Mouse (Mus musculus): Measurements from ENCODE around the gene Sh3pxd2b. TPM values are rescaled to one million over a fixed set of nuclear protein-coding genes. Genes with fewer than 3 reads are reported as not detected.

Gene Sh3pxd2b
- total RNA-seq, 2 experiments from 2014 or later, result 10.8 to 13.3 TPM

DNA sequence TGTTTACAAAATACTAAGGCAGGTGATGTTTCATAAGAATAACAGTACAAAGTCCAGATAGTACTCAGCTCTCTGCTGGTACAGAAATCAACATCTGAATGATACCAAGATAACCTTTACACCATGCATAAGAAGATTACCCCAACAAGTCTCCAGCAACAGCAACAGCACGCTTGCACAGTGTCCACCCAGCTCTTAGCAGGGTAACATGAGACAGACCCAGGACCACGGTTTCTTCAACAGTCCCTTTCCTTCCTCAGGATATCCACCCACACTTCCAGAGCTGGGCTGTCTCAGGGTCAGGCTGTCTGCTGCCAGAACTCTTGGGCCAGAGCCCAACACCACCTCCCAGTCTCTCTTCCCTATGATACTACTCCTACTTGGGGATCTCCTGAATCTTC is 8.5 kb upstream of the Sh3pxd2b start:
- intact Hi-C loops (cut with DNase I), result no loop called here
- no peak for DNase-seq (ENCODE audit: low spot score in 2 of 2)

DNA sequence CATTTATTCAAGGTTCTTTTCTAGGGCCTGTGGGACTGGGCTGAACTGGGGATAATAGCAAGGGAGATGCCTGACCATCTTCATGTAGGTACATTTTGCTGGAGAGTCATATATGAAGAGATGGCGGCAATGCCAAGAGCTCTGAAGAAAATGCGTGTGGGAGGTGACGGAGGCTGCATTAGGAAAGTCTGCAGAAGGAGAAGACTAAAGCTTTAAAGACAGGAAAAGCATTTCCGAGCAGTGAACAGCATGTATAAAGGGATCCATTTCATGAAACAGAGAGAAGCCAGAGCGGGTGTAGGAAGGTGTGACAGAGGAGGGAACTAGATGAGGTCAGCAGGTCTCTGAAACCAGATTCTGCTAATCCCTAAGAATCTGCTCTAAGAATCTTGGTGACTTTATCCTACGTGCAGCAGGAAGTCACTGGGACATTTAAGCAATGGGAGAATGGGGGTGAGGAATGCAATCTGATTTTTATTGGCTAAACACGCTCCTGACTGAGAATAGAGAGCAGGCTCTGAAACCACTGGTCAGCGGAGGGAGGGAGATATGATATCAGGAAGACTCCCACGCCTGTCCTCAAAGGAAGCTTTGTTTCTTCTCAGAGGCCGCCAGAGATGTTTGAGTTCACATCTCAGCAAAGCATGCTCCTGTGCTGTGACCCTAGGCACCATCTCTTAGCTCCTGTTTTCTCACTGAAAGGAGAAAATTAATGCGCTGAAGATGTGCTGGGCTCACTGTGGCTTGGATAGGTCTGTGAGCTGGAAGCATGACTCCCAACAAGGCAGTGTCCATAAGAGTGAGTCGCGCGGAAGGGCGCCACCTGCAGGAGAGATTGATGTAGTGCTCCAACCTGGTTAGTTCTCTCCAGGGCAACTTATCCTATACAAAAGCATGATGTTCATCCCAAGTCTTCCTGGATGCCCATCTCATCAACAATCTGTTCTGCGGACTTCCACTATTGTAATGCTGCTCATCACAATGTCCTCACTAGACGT is 6.8 kb upstream of the Sh3pxd2b start:
- no peak for DNase-seq (ENCODE audit: low spot score in 2 of 2)
- intact Hi-C loops (cut with DNase I), result loop anchor here (5.0 to 10.0 kb wide), 2 partner anchors 67 to 244 kb away; no protein-coding TSS in a partner anchor

DNA sequence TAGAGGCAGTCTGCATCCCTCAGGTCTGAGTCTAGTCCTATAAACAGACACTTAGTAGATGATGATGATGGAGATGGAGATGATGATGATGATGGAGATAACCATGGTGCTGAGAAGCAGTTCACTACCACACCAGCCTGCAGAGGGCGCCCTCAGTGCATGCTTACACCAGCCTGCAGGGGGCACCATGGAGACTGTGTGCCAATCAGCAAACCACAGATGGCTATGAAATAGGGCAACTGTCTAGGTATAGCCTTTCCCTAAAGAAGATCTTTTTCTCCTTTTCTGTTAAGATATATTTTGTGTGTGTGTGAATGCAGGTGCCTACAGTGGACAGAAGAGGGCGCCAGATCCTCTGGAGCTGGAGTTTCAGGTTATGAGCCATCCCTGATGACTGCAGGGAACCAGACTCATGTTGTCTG is 4.8 kb upstream of the Sh3pxd2b start:
- intact Hi-C loops (cut with DNase I), result loop anchor here (5.0 to 10.0 kb wide), 2 partner anchors 65 to 242 kb away; no protein-coding TSS in a partner anchor
- no peak for DNase-seq (ENCODE audit: low spot score in 2 of 2)

DNA sequence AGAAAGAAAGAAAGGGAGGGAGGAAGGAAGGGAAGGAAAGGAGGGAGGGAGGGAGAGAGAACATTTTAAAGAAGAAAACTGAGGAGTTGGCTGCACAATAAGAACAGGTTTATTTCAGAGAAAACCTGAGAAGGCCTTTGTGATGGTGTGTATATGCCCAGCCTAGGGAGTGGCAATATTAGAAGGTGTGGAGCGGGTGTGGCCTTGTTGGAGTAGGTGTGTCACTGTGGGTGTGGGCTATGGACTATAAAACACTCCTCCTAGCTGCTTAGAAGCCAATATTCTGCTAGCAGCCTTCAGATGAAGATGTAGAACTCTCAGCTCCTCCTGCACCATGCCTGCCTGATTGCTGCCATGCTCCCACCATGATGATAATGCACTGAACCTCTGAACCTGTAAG is 4.3 kb upstream of the Sh3pxd2b start:
- intact Hi-C loops (cut with DNase I), result loop anchor here (5.0 to 10.0 kb wide), 2 partner anchors 64 to 241 kb away; no protein-coding TSS in a partner anchor
- DNase-seq (ENCODE audit: low spot score in 2 of 2), result no peak

DNA sequence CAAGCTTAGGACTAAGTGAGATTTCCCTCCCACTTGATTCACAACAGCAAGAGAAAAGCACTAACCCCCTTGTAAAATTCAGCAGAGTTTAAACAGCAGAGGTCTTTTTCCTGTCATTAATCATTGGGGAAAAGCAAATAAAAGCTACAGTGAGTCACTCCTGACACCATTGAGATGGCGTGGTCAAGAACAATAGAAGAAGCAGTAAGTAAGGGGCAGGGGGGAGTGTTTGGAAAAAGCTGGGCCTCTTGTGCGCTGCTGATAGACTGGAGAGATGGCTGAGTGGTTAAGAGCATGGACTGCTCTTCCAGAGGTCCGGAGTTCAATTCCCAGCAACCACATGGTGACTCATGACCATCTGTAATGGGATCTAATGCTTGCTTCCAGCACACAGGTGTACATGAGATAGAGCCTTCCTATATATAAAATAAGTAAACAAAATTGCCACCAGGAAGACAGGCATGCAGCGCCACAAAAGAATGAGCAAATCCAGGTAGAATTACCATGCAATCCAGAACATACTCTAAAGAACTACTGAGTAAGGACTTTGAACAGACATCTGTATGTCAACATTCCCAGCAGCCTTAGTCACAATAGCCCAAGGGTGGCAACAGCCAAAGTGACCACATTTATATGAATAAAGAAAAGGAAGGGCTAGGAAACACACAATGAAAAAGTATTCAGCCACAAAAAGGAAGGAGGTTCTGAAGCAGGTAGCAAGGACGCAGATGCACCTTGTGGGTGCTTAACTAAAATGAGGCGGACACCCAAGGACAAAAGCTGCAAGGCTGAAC is 1.9 kb upstream of the Sh3pxd2b start:
- intact Hi-C loops (cut with DNase I), result loop anchor here (5.0 to 10.0 kb wide), 2 partner anchors 107 to 239 kb away; no protein-coding TSS in a partner anchor
- no peak for DNase-seq (ENCODE audit: low spot score in 2 of 2)

DNA sequence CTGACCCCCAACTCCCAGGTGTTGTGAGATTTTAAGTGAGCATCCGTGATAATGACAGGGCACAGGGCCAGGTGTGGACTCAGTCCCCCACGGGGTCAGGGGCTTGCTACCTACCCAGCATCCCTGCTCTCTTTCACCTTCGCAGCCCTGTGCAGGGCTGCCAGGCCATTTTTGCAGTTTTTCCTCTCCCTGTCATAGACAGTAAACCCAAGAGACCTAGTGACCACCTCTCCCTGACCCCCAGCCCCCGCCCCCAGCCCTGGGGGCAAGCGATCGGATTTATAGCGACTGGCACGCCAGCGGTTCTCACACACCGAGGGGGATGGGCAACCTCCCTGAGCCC is 385 bp upstream of the Sh3pxd2b start:
- intact Hi-C loops (cut with DNase I), result loop anchor here (5.0 to 10.0 kb wide), 2 partner anchors 105 to 238 kb away; no protein-coding TSS in a partner anchor

DNA sequence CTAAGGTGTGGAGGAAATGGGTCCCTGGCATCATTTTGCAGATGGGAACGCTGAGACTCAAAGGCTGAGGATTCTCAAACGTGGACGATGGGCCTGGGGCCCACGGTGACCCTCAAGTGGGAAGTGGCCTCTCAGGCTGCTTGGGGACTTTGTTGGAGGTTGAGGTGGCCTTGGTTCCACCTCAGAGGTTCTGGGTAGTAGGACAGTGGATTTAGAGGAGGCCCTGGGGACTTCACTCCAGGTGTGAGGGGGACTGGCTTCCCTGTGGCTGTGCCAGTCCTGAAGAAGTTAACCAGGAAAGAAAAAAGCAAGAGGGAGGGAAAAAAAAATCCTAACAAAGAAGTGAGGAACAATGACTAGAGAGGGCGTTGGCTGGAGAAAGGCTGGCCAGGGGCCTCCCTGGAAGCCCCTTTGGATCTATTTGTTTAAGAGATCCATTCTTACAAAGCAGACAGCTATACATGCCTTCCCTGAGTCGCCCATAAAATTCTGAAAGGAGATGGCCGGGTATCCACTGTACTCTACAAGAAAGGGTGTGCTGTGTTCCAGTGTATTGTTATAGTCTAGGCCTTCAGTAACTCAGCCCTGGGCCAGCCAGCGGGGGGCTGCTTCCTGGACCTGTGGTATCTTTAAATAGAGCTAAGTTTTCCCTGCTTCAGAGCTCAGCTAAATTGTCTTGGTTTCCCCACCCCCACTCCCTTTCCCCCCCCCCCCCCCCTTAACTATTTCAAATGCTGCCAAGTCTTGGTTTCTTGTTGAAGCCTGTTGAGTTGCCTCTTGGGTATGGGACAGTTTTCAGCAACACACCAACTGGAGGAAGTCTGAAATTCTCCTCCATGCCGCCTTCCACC is 1.0 kb downstream of the Sh3pxd2b start:
- no peak for DNase-seq (ENCODE audit: low spot score in 2 of 2)
- intact Hi-C loops (cut with DNase I), result loop anchor here (5.0 to 10.0 kb wide), 2 partner anchors 104 to 236 kb away; no protein-coding TSS in a partner anchor

More for the DNA sequence above, 385 bp upstream of the Sh3pxd2b start:
- no peak for DNase-seq (ENCODE audit: low spot score in 2 of 2)

DNA sequence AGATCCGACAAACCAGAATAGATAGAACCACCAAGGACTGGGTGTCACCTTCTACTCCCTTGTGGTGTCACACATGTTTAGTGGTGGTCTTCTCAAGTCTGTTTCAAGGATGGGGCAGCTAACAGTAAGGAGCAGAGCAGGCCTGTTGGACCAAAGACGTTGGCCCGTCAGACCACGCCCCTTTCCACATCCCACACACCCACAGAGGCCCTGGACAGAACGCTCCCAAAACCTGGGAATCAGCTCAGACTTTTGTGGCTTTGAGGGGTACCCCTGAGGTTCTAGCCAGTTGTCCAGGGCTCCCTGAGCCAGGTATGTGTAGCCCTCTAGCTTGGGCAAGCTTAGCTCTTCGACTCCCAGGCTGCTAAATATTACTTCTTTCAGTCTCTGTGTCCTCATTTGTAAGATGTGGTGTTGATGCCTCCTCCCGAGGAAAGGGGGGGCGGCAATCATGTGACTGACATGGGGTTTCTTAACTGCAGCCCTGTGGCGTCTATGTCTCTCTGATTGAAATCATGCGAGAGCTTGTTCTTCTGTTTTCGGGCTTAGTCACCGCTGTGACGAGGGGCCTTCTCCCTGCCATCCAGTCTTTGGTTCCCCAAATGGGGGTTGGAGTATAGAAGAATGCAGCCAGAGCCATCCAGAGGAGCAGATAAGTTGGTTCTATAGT is 1.8 kb downstream of the Sh3pxd2b start:
- intact Hi-C loops (cut with DNase I), result loop anchor here (5.0 to 10.0 kb wide), 2 partner anchors 103 to 235 kb away; no protein-coding TSS in a partner anchor
- DNase-seq (ENCODE audit: low spot score in 2 of 2), result no peak

DNA sequence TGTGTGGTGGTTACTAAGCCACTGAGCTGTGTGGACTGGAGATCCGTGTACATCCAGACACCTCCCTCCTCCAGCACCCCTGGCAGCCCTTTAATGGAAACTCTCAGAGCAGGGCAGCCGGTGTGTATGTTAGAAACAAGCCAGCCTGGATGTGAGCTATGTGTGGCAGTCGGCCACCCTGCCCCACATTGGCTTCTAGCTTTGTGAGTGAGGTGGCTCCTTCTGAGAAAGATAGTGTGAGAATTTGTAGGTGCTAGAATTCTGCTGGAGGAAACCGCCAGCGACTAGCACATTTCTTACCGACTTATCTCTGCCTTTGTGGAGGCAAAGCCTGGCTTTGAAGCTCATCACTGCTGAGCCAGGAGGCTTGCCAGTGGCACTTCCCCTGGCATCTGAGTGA is 5.3 kb downstream of the Sh3pxd2b start:
- peak; percentile 57 to 63 for DNase-seq (ENCODE audit: low spot score in 2 of 2)

DNA sequence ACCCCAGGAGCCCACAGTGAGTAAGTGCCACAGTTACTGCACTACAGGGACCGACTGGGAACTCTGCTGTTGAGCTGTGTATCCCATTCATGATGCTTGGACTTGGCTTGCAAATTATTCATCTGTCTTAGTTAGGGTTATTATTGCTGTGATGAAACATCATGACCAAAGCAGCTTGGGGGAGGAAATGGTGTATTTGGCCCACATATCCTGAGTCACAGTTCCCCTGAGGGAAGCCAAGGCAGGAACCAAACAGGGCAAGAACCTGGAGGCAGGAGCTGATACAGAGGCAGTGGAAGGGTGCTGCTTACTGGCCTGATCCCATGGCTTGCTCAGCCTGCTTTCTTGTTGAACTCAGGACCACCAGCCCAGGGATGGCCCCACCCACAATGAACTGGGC is 7.8 kb downstream of the Sh3pxd2b start:
- intact Hi-C loops (cut with DNase I), result no loop called here

More for the DNA sequence above, 5.3 kb downstream of the Sh3pxd2b start:
- intact Hi-C loops (cut with DNase I), result no loop called here

DNA sequence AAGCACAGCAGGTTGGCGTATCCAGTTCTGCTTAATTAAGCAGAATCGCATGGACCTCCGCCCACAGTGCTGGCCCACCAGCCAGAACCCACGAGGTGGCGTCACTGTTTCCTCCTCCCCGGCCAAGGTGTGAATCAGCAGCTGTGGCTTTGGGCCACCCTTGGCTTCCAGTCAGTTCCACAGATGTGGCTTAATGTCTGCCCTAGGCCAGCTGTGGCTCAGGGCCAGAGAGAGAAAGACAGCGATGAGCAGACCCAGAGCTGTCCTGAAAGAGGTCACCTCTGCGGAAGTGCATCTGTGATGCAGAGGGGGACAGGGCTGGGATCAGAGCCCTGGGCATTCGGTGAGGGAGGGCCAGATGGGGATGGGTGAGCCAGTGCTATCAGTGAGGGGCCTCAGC is 10.1 kb downstream of the Sh3pxd2b start:
- no peak for DNase-seq (ENCODE audit: low spot score in 2 of 2)
- intact Hi-C loops (cut with DNase I), result no loop called here

More for the DNA sequence above, 7.8 kb downstream of the Sh3pxd2b start:
- DNase-seq (ENCODE audit: low spot score in 2 of 2), result no peak

DNA sequence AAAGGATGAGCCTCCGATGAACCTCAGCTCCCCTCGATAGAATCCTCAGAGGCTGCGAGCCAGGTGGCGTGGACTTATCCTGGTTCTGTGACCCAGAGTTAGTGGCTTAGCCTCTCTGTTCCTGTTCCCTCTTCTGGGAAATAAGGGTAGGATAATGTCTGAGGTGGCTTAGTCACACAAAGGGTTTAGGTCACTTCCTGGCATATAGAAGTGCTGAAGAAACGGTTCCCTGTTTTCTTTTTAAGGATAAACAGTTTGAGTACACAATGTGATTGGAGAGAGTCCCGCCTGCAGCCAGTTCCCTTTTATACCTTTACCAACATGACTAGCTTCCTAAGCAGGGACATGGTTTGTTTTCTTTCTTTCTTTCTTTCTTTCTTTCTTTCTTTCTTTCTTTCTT is 10.8 kb downstream of the Sh3pxd2b start:
- DNase-seq (ENCODE audit: low spot score in 2 of 2), result no peak
- intact Hi-C loops (cut with DNase I), result no loop called here

DNA sequence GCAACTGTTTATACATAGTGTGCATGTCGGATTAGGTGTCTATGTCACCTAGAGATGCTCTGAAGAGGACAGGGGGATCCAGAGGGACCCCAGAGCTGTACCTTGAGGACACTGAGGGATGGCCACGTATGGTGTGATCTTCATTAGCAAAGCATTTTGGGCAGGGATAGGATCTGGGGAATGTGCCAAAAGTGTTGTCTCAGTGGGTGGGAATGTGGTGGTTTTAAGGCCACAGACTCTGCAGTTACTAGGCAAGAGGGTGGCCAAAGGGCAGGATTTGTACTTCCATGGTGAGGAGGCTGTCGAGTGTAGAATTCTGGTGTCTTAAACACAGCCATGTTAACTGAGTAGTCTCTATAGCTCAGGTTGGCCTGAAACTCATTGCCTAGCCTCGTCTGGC is 11.9 kb downstream of the Sh3pxd2b start:
- intact Hi-C loops (cut with DNase I), result no loop called here
- DNase-seq (ENCODE audit: low spot score in 2 of 2), result no peak

DNA sequence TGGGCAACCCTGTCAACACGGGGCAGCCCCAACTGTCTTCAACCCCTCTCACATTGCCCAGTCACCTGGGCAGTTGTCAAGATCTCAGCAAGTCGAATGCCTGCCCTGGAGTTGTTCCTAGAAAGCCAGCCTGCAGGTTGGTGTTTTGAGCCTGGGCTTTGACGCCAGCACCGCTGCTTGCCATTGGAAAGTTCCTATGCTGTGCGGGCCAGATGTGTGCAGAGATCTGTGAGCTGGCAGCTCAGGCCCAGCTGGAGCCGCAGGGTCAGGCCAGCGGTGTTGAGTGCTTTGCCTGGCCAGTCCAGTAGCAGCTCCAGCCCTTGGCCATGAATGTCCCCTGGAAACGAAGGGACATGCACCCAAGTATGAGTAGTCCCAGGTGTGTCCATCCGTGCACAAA is 14.2 kb downstream of the Sh3pxd2b start:
- intact Hi-C loops (cut with DNase I), result no loop called here
- no peak for DNase-seq (ENCODE audit: low spot score in 2 of 2)

DNA sequence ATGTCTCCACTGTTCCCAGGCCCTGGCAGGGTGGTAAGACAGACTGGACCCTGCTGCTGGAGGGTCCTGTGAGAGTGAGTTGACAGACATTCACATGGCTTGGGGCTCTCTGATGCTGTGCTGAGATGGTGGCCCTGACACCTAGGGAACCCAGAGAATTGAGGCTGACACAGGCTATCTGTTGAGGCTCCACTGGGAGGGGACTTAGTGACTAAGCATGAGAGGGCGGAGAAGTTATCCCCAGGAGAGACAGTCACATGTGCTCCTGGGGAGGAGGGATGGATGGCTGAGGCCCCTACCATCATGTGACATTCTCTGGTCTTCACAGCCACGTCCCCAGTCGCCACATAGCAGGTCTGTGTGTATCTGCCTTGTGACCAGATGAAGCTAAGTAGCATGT is 15.6 kb downstream of the Sh3pxd2b start:
- no peak for DNase-seq (ENCODE audit: low spot score in 2 of 2)
- intact Hi-C loops (cut with DNase I), result no loop called here

DNA sequence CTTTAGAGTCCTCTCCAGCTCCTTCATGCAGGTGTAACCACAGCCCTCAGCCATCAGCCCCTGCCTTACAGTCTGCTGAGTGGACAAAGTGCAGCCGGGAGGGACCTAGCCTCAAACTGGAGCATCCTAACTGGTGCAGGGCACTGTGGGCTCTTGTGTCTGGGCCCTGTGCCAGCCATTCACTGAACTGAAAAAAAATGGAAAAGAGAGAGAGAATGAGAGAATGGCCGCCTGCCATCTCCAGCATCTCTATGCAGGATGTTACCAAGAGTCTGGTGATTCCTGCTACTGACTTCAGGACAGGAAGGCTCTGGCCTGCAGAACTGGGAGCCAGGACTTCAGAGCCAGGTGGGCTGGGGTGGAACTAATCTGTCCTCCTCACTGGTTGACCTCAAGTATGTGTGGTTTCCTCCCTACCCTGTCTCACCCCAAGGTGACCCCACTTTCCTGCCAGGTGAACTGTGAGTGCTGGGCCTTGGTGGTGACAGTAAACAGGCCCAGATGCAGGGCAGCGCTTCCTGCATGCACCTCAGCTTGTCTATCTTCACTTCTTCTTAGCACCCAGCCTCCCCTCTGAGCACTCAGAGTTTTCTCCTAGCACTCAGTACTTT is 16.1 kb downstream of the Sh3pxd2b start:
- no peak for DNase-seq (ENCODE audit: low spot score in 2 of 2)
- intact Hi-C loops (cut with DNase I), result no loop called here

DNA sequence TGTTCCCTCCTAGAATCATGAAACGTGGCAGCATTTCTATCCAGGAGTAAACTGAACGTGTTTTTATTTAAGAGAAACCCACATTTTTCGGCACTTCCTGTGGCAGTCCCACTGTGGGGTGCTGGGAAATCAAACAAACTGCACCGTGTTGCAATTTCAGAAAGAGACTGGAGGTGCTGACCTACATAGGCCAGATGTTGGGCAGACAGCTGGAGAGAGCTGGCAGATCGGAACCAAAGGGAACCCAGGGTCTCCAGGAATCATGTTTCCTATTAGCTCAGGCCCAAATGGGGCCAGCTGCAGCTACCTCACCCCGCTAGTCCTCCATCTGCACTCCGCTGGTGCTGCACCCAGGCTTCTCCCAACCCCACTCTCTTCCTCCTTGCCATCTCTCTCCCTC is 16.8 kb downstream of the Sh3pxd2b start:
- intact Hi-C loops (cut with DNase I), result no loop called here
- DNase-seq (ENCODE audit: low spot score in 2 of 2), result no peak

DNA sequence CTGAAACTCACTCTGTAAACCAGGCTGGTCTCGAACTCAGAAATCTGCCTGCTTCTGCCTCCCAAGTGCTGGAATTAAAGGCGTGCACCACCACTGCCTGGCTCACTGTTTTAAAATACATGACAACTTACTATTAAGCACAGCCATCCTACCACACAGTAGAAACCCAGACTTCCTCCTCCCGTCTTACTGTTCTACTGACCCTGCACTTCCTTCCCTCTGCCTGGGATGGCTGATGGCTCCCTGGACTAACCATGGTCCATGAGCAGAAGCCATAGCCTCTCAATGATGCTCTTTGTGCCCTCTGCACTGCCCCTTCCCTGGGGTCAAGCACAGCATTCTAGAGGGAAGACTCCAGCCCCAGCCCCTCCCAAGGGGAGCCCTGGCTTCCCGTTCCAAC is 17.9 kb downstream of the Sh3pxd2b start:
- DNase-seq (ENCODE audit: low spot score in 2 of 2), result no peak
- intact Hi-C loops (cut with DNase I), result no loop called here

All from left cerebral cortex, postnatal 36 days (tissue).